Mouse (Mus musculus) adrenal gland, adult (tissue): ENCODE measurements around the gene Clip3.
A peak's percentile ranks its signal among the peaks of the same experiment; 100 is the strongest.

ENCODE experiments used
- DNase-seq, 2 experiments: peaks; one replicate each; pipeline ENCODE4 v3.0.0; 2022 to 2023; ENCODE audit warnings: low spot score in 1 of 2; ENCODE audit not compliant: inconsistent age in 2 of 2

The Clip3 gene

DNA sequence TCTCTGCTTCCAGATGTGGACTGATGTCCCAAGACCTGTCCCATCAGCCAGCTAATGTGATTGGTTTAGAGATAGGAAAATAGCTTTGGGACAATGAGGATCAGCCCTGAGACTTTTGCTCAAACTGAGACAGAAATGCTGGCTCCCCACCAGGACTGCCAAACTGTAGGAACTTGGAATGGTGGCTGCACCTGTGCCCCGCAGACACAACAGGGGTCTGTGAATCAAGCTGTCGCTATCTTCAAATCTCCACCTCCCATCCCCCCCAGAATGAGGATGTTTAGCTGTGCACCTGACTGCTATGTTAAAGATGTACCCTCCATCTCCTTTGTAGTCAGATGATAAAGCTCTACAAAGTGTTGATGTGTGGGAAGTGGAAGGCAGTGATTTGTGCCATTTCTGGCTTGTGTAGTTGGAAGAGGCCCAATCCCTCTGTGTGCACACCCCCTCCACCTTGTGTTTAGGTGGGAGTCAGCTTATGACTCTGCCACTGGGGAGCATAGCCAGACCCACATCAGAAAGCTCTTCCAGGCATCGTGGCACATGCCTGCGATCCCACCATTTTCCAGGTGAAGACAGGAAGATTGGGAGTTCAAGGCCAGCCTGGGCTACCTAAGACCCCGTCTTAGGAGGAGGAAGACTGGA lies 32.9 kb downstream of the Clip3 start:
- DNase-seq, result no peak

DNA sequence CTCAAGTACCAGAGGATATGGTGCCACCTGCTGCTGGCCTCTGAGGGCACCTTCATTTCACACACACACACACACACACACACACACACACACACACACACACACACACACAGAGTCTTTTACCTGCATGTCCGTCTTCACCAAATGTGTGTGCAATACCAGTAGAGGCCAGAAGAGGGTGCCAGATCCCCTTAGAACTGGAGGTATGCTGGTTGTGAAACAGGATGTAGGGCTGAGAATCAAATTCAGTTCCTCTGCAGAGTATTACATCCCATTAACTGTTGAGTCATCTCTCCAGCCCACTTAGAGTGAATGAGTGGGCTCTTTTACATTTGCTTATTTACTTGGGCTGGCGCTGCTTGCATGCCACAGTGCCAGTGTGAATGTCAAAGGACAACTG lies 33.8 kb downstream of the Clip3 start:
- peak in 1 of 2 experiments; percentile 73 for DNase-seq

GRCm38 (mm10) chr7:30326427-30326826 lies 34.9 kb downstream of the Clip3 start:
- no peak for DNase-seq

DNA sequence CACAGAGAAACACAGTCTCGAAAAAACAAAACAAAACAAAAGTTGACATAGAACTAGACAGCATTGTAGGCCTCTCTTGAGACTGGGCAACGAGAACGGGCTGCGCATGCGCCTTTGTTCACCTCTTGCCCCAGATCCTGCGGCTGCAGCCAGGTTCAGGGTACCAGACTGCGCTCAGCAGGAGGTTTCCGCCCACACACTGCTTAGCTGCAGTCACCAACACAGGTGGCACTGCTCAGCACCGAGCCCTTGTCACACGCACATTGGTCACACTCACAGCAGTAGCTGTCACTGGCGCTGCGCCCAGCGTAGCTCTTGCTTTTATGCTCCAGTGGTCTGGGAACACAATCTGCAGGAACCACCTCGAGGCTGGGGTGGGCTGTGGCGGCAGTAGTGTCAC lies 35.6 kb downstream of the Clip3 start:
- DNase-seq, result no peak

GRCm38 (mm10) chr7:30328379-30328778 lies 36.9 kb downstream of the Clip3 start:
- DNase-seq, result no peak

GRCm38 (mm10) chr7:30331887-30332286 lies 40.4 kb downstream of the Clip3 start:
- DNase-seq, result peak; percentile 75 to 89

DNA sequence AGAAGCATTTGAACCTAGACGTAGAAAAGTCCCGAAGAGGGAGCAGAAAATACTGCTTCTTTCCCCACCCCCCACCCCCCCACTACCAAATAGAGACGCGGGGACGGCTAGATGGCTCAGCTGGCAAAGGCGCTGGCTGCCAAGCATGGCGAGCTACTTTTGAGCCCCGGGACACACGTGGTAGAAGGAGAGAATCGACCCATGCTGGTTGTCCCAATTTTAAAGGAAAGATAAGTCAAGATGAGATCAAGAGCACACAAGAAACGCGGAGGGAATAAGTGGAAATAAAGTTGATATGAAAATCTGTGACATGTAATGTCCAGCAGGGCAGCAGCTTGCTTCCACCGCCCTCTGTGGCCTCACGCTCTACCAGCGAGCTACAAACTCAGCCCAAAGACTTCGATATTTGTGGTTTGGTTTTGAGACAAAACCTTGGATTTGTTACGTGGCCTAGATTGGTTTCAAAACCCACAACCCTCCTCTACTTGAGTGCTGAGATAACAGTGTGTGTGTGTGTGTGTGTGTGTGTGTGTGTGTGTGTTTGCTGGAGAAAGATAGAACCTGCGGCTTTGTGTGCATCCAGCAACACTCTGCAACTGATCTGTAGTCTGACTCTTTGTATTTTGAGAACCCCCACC lies 41.2 kb downstream of the Clip3 start:
- DNase-seq, result no peak

DNA sequence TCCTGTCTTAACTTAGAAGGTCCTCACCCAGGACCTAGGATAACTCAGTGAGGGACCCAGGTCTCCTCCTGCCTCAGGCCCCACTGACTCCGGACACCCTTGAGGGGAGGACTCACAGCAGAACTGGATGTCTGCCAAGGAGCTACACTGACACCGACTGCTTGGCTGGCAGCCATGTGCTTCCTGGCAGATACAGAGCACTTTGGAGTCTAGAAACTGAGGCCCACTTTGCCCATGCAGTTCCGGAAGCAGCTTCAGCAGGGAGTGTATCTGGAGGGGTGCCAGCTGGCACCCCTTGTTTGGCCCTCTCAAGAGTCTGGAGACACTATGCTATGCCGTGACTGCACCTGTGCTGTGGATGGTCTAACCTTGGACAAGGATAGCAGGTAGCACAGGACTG lies 41.9 kb downstream of the Clip3 start:
- DNase-seq, result peak; percentile 84 to 94

DNA sequence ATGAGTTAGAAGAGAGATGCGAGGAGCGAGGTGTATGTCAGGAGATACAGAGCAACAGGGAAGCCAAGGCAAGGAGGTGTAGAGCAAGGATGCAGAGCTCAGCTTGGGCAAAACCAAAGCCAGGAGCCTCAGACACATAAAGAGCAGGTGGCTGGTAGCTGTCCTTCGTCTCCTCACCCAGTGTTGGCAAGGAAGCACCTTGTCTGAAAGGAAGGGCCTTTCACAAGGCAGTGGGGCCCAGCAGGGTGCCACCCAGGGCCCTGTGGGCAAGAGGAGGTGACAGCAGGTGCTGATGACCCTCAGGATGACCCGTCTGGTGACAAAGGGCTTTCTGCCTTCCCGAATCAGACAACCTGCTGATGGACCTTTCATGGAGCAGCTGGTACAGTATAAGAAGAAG lies 43.0 kb downstream of the Clip3 start:
- no peak for DNase-seq

DNA sequence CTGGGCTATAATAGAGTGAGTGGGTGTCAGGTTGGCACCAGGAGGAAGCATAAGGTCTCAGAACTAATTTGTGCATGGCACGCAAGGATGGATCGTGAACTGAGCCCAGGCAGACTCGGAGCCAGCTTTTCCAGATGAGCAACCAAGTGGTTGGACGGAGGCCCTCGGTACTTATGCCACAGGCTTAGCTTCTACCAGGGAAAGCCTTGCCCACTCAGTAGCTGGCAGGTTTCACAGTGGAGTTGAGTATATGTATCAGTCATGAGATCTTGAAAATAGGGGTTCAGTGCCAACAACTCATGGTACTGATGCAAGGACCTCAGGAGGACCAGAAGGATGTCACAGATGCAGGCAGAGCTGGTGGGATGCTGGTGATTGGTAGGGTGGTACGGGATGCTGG lies 44.2 kb downstream of the Clip3 start:
- no peak for DNase-seq

DNA sequence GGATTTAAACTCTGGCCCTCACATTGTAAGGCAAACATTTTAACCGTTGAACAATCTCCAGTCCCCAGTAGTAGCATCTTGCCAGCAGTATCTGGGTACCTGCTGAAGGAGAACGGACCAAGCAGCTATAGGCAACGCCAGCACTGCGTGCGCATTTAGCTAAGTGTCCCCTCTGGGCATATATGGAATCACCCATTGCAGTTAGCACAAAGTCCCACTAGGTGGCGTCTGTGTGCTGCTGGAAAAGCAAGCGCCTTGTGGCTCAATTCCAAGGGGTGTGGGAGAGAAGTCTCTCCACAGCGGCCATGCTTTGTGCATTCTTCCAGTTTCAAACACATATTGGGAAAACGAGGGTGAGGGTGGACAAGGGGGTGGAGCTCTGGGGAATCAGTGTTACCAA lies 44.9 kb downstream of the Clip3 start:
- peak; percentile 72 to 91 for DNase-seq

- no peak for DNase-seq
Observed at GRCm38 (mm10) chr7:30339432-30340109, 48.0 kb downstream of the Clip3 start.

DNA sequence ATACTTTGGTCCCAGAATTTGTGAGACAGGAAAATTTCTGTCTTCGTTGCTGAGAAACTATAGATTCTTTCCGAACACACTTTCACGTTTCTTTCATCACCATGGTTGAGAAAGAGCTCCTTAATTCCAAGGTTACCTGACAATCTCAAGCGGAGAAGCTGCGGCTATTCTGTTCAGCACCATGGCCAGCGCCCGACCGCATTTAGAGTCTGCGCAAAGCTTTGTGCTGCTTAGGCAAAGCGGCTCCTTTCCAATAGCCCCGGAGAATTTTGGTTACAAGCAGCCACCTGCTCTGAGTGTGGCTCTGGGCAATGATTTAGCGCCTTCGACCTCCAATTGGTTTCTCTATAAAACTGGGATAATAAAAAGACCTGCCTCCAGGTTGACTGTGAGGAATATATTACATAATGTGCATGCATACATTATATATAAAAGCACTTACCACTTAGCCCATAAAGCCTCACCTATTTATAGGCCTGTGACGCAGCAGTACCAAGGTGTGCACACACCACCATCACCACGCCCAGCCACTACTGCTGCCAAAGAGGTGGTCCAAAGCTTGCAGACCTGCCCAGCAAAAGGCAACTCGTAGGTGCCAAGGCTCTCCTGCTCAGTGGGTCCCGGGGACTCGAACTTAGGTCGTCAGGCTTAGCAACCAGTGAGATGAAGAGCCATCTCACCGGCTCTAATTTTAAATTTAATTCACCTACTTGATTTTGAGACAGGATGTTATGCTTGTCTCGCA lies 55.3 kb downstream of the Clip3 start:
- peak; percentile 50 to 87 for DNase-seq

DNA sequence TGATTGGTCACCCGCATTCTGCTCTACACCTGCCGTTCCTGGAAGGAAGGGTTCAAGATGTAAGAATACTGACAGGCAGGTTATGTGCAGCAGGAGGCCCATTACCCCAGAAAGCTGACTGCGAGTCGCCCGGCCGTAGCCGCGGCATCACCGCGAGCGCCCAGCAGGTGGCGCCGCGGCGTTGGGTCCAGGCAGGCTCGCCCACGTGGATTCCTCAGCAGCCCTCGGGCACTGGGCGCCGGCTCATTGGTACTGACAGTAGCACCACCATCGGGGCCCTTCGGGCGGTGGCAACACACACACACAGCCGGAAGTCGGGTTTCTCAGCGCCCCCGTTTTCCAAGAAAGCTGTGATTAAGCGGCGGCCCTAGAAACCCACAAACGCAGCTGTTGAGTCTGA lies 56.3 kb downstream of the Clip3 start:
- DNase-seq, result peak; percentile 61 to 84

DNA sequence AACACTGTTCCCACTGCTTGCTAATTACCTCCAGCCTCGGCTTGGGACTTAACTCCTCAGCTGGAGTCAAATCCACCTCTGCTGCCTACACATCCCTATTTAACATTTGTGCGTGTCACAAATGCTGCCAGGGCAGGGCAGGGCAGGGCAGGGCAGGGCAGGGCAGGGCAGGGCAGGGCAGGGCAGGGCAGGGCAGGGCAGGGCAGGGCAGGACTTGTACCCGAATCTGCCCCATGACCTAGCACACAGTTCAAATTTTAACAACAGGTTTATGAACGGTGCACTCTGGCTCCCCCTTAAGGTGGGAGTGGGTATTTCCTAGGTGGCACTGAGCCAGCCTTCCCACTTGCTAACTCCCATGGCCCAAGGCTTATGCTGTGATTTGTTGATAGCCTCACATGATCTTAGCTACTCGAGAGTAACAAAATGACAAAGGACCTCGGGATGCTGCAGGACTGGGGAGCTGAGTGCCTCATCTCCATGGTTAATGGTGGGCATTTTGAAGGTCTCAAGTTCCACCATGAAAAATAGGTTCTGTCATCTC lies 61.8 kb downstream of the Clip3 start:
- peak; percentile 66 to 91 for DNase-seq

GRCm38 (mm10) chr7:30354059-30354458 lies 62.5 kb downstream of the Clip3 start:
- DNase-seq, result no peak
